Mouse (Mus musculus): ENCODE data around the gene Mecp2. TPM values are rescaled to one million over a fixed set of nuclear protein-coding genes. Genes with fewer than 3 reads are reported as not detected.

Mecp2 gene
- polyA plus RNA-seq, 1 experiment from 2014 or later: 5.4 TPM

DNA sequence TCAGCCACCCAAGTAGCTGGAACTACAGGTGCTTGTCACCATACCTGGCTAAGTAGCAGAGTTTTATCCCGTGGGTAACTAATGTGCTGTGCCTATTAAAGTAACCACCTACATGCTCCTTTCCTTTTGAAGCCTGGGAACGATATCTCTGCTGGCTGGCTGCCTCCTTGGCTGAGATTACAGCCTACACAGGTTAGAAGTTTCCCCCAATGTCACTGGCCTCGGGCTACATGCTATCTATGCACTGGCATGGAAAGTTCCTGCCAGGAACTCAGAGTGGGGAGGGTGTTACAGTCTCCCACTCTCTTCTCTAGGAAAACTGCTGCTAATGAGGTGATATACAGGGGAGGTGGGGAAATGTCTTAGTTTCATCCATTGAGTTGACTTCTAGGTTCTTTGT, 26.4 kb downstream of the Mecp2 start:
- H3K27me3 ChIP-seq (ENCODE audit: insufficient read depth, low read length): no peaks in the 10 kb centered on the region
- no peak overlapping the region for H3K4me3 ChIP-seq (ENCODE audit: low read depth, low read length)
- TF ChIP-seq CTCF (IDR thresholded peaks at IDR 0.05; ENCODE audit: low read depth): no peak
- no peak for TF ChIP-seq EP300 (IDR thresholded peaks at IDR 0.05; ENCODE audit: low read depth)
- ATAC-seq: no peak
- no peaks in the 10 kb centered on the region for H3K4me1 ChIP-seq (ENCODE audit: insufficient read depth)
- no peak overlapping the region for H3K9ac ChIP-seq (replicated peaks)
- no peak overlapping the region for H3K27ac ChIP-seq (ENCODE audit: low read depth)
- no peak for DNase-seq
- H3K9me3 ChIP-seq (ENCODE audit: low read length): no peaks in the 10 kb centered on the region
- H3K4me2 ChIP-seq (ENCODE audit: low read depth, low read length): no peak overlapping the region
- 36% methylated on average over 3 of the region's 3 CpGs for WGBS (ENCODE audit: insufficient replicate concordance)
- H3K36me3 ChIP-seq (replicated peaks; ENCODE audit: insufficient read depth, low read length): no peaks in the 10 kb centered on the region

GRCm38 (mm10) chrX:74105916-74106315, 29.2 kb downstream of the Mecp2 start:
- Histone ChIP-seq H3K36me3 (replicated peaks; ENCODE audit: insufficient read depth, low read length) (no peaks in the 10 kb centered on the region), H3K4me2 (ENCODE audit: low read depth, low read length) (no peak overlapping the region), H3K4me1 (ENCODE audit: insufficient read depth) (no peaks in the 10 kb centered on the region), H3K27me3 (ENCODE audit: insufficient read depth, low read length) (0 out of 2 replicates have a peak, but pooled peaks cover 2% of the 10 kb centered on the region), H3K9me3 (ENCODE audit: low read length) (no peaks in the 10 kb centered on the region), H3K9ac (replicated peaks) (no peak overlapping the region), H3K4me3 (ENCODE audit: low read depth, low read length) (no peak overlapping the region), H3K27ac (ENCODE audit: low read depth) (no peak overlapping the region)
- no peak for DNase-seq
- whole genome bisulfite sequencing (ENCODE audit: insufficient replicate concordance): 34% methylated on average over 2 of the region's 2 CpGs
- ATAC-seq: no peak
- TF ChIP-seq EP300 (IDR thresholded peaks at IDR 0.05; ENCODE audit: low read depth) (no peak), CTCF (IDR thresholded peaks at IDR 0.05; ENCODE audit: low read depth) (no peak)

GRCm38 (mm10) chrX:74103457-74104188, 31.5 kb downstream of the Mecp2 start:
- Histone ChIP-seq H3K9me3 (ENCODE audit: low read length) (no peaks in the 10 kb centered on the region), H3K4me3 (ENCODE audit: low read depth, low read length) (no peak overlapping the region), H3K36me3 (replicated peaks; ENCODE audit: insufficient read depth, low read length) (no peaks in the 10 kb centered on the region), H3K27me3 (ENCODE audit: insufficient read depth, low read length) (0 out of 2 replicates have a peak, but pooled peaks cover 2% of the 10 kb centered on the region), H3K27ac (ENCODE audit: low read depth) (no peak overlapping the region), H3K4me2 (ENCODE audit: low read depth, low read length) (no peak overlapping the region), H3K4me1 (ENCODE audit: insufficient read depth) (no peaks in the 10 kb centered on the region), H3K9ac (replicated peaks) (no peak overlapping the region)
- 54% methylated on average over 4 of the region's 4 CpGs for WGBS (ENCODE audit: insufficient replicate concordance)
- no peak for TF ChIP-seq EP300 (IDR thresholded peaks at IDR 0.05; ENCODE audit: low read depth)
- peak; percentile 10; the same call in 1 of the 2 replicates for TF ChIP-seq CTCF (IDR thresholded peaks at IDR 0.05; ENCODE audit: low read depth)
- ATAC-seq: no peak
- DNase-seq: no peak

DNA sequence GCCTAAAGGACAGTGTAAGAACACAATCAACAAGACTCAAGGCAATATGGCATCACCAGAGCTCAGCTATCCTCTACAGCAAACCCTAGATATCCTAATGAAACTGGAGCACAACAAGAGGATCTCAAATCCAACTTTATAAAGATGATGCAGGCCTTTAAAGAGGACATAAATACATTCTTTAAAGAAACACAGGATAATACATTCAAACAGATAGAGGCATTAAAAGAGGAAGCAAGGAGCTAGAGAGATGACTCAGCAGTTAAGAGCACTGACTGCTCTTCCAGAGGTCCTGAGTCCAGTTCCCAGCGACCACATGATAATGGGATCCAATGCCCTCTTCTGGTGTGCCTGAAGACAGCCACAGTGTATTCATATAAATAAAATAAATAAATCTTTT, 40.0 kb downstream of the Mecp2 start:
- Histone ChIP-seq H3K9me3 (ENCODE audit: low read length) (no peaks in the 10 kb centered on the region), H3K4me2 (ENCODE audit: low read depth, low read length) (no peak overlapping the region), H3K4me1 (ENCODE audit: insufficient read depth) (no peaks in the 10 kb centered on the region), H3K9ac (replicated peaks) (no peak overlapping the region), H3K4me3 (ENCODE audit: low read depth, low read length) (no peak overlapping the region), H3K36me3 (replicated peaks; ENCODE audit: insufficient read depth, low read length) (no peaks in the 10 kb centered on the region), H3K27me3 (ENCODE audit: insufficient read depth, low read length) (no peaks in the 10 kb centered on the region), H3K27ac (ENCODE audit: low read depth) (no peak overlapping the region)
- 24% methylated on average over 1 of the region's 1 CpGs for WGBS (ENCODE audit: insufficient replicate concordance)
- no peak for ATAC-seq
- no peak for DNase-seq
- TF ChIP-seq EP300 (IDR thresholded peaks at IDR 0.05; ENCODE audit: low read depth): no peak
- no peak for TF ChIP-seq CTCF (IDR thresholded peaks at IDR 0.05; ENCODE audit: low read depth)

DNA sequence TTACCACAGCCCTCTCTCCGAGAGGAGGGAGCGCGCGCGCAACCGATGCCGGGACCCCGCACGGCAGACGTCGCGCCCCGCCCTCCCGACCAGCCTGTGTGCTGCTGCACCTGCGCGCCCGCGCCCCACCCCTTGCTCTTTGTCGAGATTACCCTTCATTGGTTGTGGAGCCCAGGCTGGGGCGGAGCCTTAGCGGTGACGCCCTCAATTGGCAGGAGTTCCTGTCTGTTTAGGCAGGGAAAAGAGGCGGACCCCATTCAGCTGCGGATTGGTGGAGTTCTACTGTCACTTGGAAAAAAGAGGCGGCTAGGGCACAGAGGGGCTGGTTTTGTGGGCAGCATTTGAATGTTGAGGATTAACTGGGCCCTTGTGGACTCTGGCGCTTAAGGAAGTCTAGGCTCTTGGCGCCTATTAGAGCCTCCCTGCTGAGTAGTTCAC, 49.5 kb downstream of the Mecp2 start:
- Histone ChIP-seq H3K4me2 (ENCODE audit: low read depth, low read length) (peak overlapping the region; percentile 68), H3K4me1 (ENCODE audit: insufficient read depth) (peaks cover 6% of the 10 kb centered on the region; the same call in 1 of the 2 replicates), H3K9me3 (ENCODE audit: low read length) (no peaks in the 10 kb centered on the region), H3K9ac (replicated peaks) (peak overlapping the region; percentile 78), H3K4me3 (ENCODE audit: low read depth, low read length) (peak overlapping the region; percentile 77), H3K27me3 (ENCODE audit: insufficient read depth, low read length) (no peaks in the 10 kb centered on the region), H3K27ac (ENCODE audit: low read depth) (peak overlapping the region; percentile 95), H3K36me3 (replicated peaks; ENCODE audit: insufficient read depth, low read length) (no peaks in the 10 kb centered on the region)
- TF ChIP-seq EP300 (IDR thresholded peaks at IDR 0.05; ENCODE audit: low read depth): no peak
- TF ChIP-seq CTCF (IDR thresholded peaks at IDR 0.05; ENCODE audit: low read depth): no peak
- DNase-seq: peak; percentile 97
- ATAC-seq: peak; percentile 99
- 9% methylated on average over 26 of the region's 27 CpGs for WGBS (ENCODE audit: insufficient replicate concordance)

DNA sequence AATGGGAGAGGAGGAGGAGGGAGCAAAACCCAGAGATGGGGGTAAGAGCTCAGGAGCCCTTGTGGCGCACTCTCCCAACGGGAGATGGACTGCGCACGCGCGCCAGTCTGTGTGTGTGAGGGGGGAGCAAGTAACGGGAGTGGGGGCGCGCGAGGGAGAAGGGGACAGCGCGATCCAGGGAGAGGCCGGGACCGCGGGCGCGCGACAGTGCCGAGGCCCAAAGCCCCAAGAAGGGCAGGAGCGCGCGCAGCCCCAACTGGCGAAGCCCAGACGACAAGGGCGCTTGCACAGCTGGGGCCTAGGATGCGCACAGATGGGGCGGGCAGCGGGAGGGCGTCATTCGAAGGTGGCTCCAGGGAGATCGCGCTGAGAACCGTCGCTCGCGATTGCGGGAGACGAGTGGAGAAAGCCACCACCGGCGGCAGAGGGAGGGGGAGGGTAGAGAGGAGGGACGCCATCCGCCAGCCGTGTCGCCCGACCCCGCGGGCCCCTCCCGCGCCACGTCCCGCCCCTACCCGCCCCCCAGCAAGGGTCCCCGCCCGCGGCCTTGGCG, 50.1 kb downstream of the Mecp2 start:
- no peaks in the 10 kb centered on the region for H3K9me3 ChIP-seq (ENCODE audit: low read length)
- peak overlapping the region; percentile 77 for H3K4me3 ChIP-seq (ENCODE audit: low read depth, low read length)
- ATAC-seq (peak; percentile 59), DNase-seq (peak; percentile 78)
- H3K27me3 ChIP-seq (ENCODE audit: insufficient read depth, low read length): no peaks in the 10 kb centered on the region
- H3K4me2 ChIP-seq (ENCODE audit: low read depth, low read length): peak overlapping the region; percentile 82
- TF ChIP-seq CTCF (IDR thresholded peaks at IDR 0.05; ENCODE audit: low read depth) (no peak), EP300 (IDR thresholded peaks at IDR 0.05; ENCODE audit: low read depth) (no peak)
- H3K27ac ChIP-seq (ENCODE audit: low read depth): peak overlapping the region; percentile 95
- H3K9ac ChIP-seq (replicated peaks): peak overlapping the region; percentile 78
- no peaks in the 10 kb centered on the region for H3K36me3 ChIP-seq (replicated peaks; ENCODE audit: insufficient read depth, low read length)
- 30% methylated on average over 29 of the region's 56 CpGs for WGBS (ENCODE audit: insufficient replicate concordance)
- H3K4me1 ChIP-seq (ENCODE audit: insufficient read depth): peaks cover 6% of the 10 kb centered on the region; the same call in 1 of the 2 replicates
